Mouse (Mus musculus) myocyte (in vitro differentiated cells): Measurements from ENCODE around the gene Kalrn.

ENCODE experiments used
- CEBPB ChIP-seq: IDR thresholded peaks from 2 replicates; pipeline ENCODE4 v1.6.1; 2011; ENCODE audit warnings: mild to moderate bottlenecking, moderate library complexity; ENCODE audit not compliant: poor library complexity, insufficient read depth, severe bottlenecking
- E2F4 ChIP-seq: IDR thresholded peaks from one replicate; pipeline ENCODE4 v1.6.1; 2011; ENCODE audit warnings: mild to moderate bottlenecking, control low read depth, moderate library complexity; ENCODE audit not compliant: insufficient read depth
- MYOD1 ChIP-seq, 3 experiments: IDR thresholded peaks; one replicate each; pipeline ENCODE4 v1.6.1; 2011; ENCODE audit warnings: control low read depth in 2 of 3, low read depth in 2 of 3, mild to moderate bottlenecking in 2 of 3, moderate library complexity in 1 of 3; ENCODE audit not compliant: insufficient read length in 2 of 3, control insufficient read depth in 1 of 3
- POLR2A ChIP-seq: IDR thresholded peaks from one replicate; pipeline ENCODE4 v1.6.1; 2011; ENCODE audit warnings: low read depth, mild to moderate bottlenecking, control low read depth, moderate library complexity; ENCODE audit not compliant: insufficient read length
- POLR2AphosphoS2 ChIP-seq: IDR thresholded peaks from one replicate; pipeline ENCODE4 v1.6.1; 2011; ENCODE audit warnings: low read depth, control low read depth; ENCODE audit not compliant: insufficient read length
- SRF ChIP-seq: IDR thresholded peaks from one replicate; pipeline ENCODE4 v1.6.1; 2011; ENCODE audit warnings: low read depth; ENCODE audit not compliant: control insufficient read depth, insufficient read length
- USF1 ChIP-seq: IDR thresholded peaks from one replicate; pipeline ENCODE4 v1.6.1; 2011; ENCODE audit warnings: low read depth, mild to moderate bottlenecking, control low read depth, moderate library complexity

DNA sequence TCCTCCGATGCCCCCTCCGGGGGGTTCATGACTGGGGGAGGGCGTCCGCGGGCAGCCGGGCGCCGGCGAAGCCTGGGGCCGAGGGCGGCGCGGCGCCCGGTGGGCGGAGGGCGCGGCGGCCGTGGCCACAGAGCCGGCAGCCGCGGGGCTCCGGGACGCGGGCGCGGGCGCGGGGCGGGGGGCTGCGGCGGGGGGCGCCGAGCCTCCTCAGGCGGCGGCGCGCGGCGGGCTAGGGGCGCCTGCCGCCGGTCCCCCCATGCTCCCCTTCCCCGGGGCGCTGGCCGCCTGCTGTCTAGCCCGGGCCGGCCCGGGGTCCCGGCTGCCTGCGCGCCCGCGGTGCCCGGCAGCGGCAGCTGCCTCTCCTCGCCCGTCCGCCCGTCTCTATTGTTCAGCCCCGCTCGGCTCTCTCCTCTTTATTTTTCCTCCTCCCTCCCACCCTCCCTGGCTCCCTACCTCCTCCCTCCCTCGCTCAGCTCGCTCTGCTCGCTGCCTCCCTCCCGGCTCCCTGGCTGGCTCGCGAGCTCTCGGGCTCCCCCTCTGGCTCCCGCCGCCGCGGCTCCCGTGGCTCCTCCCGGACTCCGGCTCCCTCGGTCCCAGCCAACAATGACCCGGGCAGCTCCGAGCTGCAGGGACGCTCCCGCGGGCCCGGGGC lies at the start of gene Kalrn:
- TF ChIP-seq POLR2A (peak; percentile 35), CEBPB (no peak), E2F4 (no peak), SRF (no peak), POLR2AphosphoS2 (no peak), MYOD1 (IDR thresholded peaks at IDR 0.05; ENCODE audit: control insufficient read depth in 1 of 3, insufficient read length in 2 of 3, low read depth in 2 of 3) (peak in 1 of 3 experiments; percentile 22), USF1 (no peak)
